Mouse (Mus musculus): ENCODE data around the gene Colec11. TPM values are rescaled to one million over a fixed set of nuclear protein-coding genes. Genes with fewer than 3 reads are reported as not detected.

The Colec11 gene
- total RNA-seq, 2 experiments from 2014 or later, result 0.99 TPM; not detected in 1

Other genes with a start within 250 kb of the Colec11 start
- not detected in 2 replicates for gene Dcdc2c, start 71.0 kb downstream of the Colec11 start, total RNA-seq (2014; fragmentation: Nextera tagmentation)
- gene Dcdc2c, start 71.0 kb downstream of the Colec11 start, total RNA-seq (2017), result not detected in 2 replicates
- gene Allc, start 40.9 kb downstream of the Colec11 start, total RNA-seq (2014; fragmentation: Nextera tagmentation), result not detected in 2 replicates
- not detected in 2 replicates for gene Allc, start 40.9 kb downstream of the Colec11 start, total RNA-seq (2017)
- gene Rps7, start 12.6 kb upstream of the Colec11 start, total RNA-seq (2014; fragmentation: Nextera tagmentation), result 3,723 and 3,737 TPM in 2 replicates
- 4,053 and 5,358 TPM in 2 replicates for gene Rps7, start 12.6 kb upstream of the Colec11 start, total RNA-seq (2017)
- 18.9 and 31.1 TPM in 2 replicates for gene Rnaseh1, start 26.2 kb upstream of the Colec11 start, total RNA-seq (2014; fragmentation: Nextera tagmentation)
- 11.0 and 27.5 TPM in 2 replicates for gene Rnaseh1, start 26.2 kb upstream of the Colec11 start, total RNA-seq (2017)
- gene Adi1, start 51.9 kb upstream of the Colec11 start, total RNA-seq (2014; fragmentation: Nextera tagmentation), result 67.5 and 76.4 TPM in 2 replicates
- gene Adi1, start 51.9 kb upstream of the Colec11 start, total RNA-seq (2017), result 25.8 and 33.8 TPM in 2 replicates
- 49.1 and 67.5 TPM in 2 replicates for gene Trappc12, start 127.1 kb upstream of the Colec11 start, total RNA-seq (2014; fragmentation: Nextera tagmentation)
- 58.3 and 64.0 TPM in 2 replicates for gene Trappc12, start 127.1 kb upstream of the Colec11 start, total RNA-seq (2017)
- gene Eipr1, start 128.4 kb upstream of the Colec11 start, total RNA-seq (2014; fragmentation: Nextera tagmentation), result 19.9 and 30.0 TPM in 2 replicates
- 23.4 and 29.6 TPM in 2 replicates for gene Eipr1, start 128.4 kb upstream of the Colec11 start, total RNA-seq (2017)

Measured in megakaryocyte-erythroid progenitor cell, adult 5-6 weeks (primary cell).